Mouse (Mus musculus): ENCODE data around the gene Duox1.
"Not testable (repeated sequence)": the region's sequence is repeated elsewhere in the genome, so short reads cannot be mapped to it uniquely, and the experiment has no call there.

Duox1 gene

GRCm38 (mm10) chr2:122381329-122382103 is 66.0 kb downstream of the Duox1 start:
- Histone ChIP-seq H3K27me3 (ENCODE audit: control insufficient read depth, insufficient read depth, low read length, poor library complexity, severe bottlenecking) (no peaks in the 10 kb centered on the region), H3K36me3 (ENCODE audit: control insufficient read depth, insufficient read depth, low read length, poor library complexity, severe bottlenecking) (no peaks in the 10 kb centered on the region)
- DNase-seq (ENCODE audit: low read depth, low spot score), result no peak

GRCm38 (mm10) chr2:122382121-122382520 is 66.6 kb downstream of the Duox1 start:
- no peaks in the 10 kb centered on the region for H3K36me3 ChIP-seq (ENCODE audit: control insufficient read depth, insufficient read depth, low read length, poor library complexity, severe bottlenecking)
- no peaks in the 10 kb centered on the region for H3K27me3 ChIP-seq (ENCODE audit: control insufficient read depth, insufficient read depth, low read length, poor library complexity, severe bottlenecking)

GRCm38 (mm10) chr2:122385095-122385494 is 69.6 kb downstream of the Duox1 start:
- Histone ChIP-seq H3K27me3 (ENCODE audit: control insufficient read depth, insufficient read depth, low read length, poor library complexity, severe bottlenecking) (no peaks in the 10 kb centered on the region), H3K36me3 (ENCODE audit: control insufficient read depth, insufficient read depth, low read length, poor library complexity, severe bottlenecking) (no peaks in the 10 kb centered on the region)
- no peak for DNase-seq (ENCODE audit: low read depth, low spot score)

More at GRCm38 (mm10) chr2:122382121-122382520, 66.6 kb downstream of the Duox1 start:
- no peak for DNase-seq (ENCODE audit: low read depth, low spot score)

- DNase-seq (ENCODE audit: low read depth, low spot score); H3K36me3 ChIP-seq (ENCODE audit: control insufficient read depth, insufficient read depth, low read length, poor library complexity, severe bottlenecking); H3K27me3 ChIP-seq (ENCODE audit: control insufficient read depth, insufficient read depth, low read length, poor library complexity, severe bottlenecking): not testable (repeated sequence)
These were observed 71.7 kb downstream of the Duox1 start for GRCm38 (mm10) chr2:122387135-122387534.

- Histone ChIP-seq H3K36me3 (ENCODE audit: control insufficient read depth, insufficient read depth, low read length, poor library complexity, severe bottlenecking) (no peaks in the 10 kb centered on the region), H3K27me3 (ENCODE audit: control insufficient read depth, insufficient read depth, low read length, poor library complexity, severe bottlenecking) (no peaks in the 10 kb centered on the region)
- DNase-seq (ENCODE audit: low read depth, low spot score), result no peak
These were observed 80.7 kb downstream of the Duox1 start for GRCm38 (mm10) chr2:122396150-122396549.
